Mouse (Mus musculus): ENCODE data around the gene Nmd3.
A peak's percentile ranks its signal among the peaks of the same experiment; 100 is the strongest.

Gene Nmd3

GRCm38 (mm10) chr3:69762838-69763368, 41.1 kb downstream of the Nmd3 start:
- no peak for DNase-seq (ENCODE audit: low read depth, low spot score)

GRCm38 (mm10) chr3:69763630-69764565, 42.1 kb downstream of the Nmd3 start:
- no peak for DNase-seq (ENCODE audit: low read depth, low spot score)

- no peak for DNase-seq (ENCODE audit: low read depth, low spot score)
Observed at GRCm38 (mm10) chr3:69765206-69765605, 43.4 kb downstream of the Nmd3 start.

- DNase-seq (ENCODE audit: low read depth, low spot score): no peak
Observed at GRCm38 (mm10) chr3:69769150-69769549, 47.4 kb downstream of the Nmd3 start.

GRCm38 (mm10) chr3:69773356-69773755, 51.6 kb downstream of the Nmd3 start:
- DNase-seq (ENCODE audit: low read depth, low spot score): no peak

- DNase-seq (ENCODE audit: low read depth, low spot score): no peak
Observed at GRCm38 (mm10) chr3:69779246-69779796, 57.5 kb downstream of the Nmd3 start.

GRCm38 (mm10) chr3:69792823-69793417, 71.1 kb downstream of the Nmd3 start:
- DNase-seq (ENCODE audit: low read depth, low spot score): peak; percentile 80

GRCm38 (mm10) chr3:69797533-69797932, 75.7 kb downstream of the Nmd3 start:
- DNase-seq (ENCODE audit: low read depth, low spot score): no peak

- no peak for DNase-seq (ENCODE audit: low read depth, low spot score)
Observed at GRCm38 (mm10) chr3:69797969-69798368, 76.2 kb downstream of the Nmd3 start.

- no peak for DNase-seq (ENCODE audit: low read depth, low spot score)
Observed at GRCm38 (mm10) chr3:69799096-69799495, 77.3 kb downstream of the Nmd3 start.

- no peak for DNase-seq (ENCODE audit: low read depth, low spot score)
Observed at GRCm38 (mm10) chr3:69800829-69801384, 79.1 kb downstream of the Nmd3 start.

GRCm38 (mm10) chr3:69803137-69803536, 81.4 kb downstream of the Nmd3 start:
- DNase-seq (ENCODE audit: low read depth, low spot score): no peak

Measured in 3T3-L1 (cell line).